Mouse (Mus musculus) monocyte, adult 5-6 weeks (primary cell): ENCODE data around the gene Slit3. TPM values are rescaled to one million over a fixed set of nuclear protein-coding genes. Genes with fewer than 3 reads are reported as not detected.

Source experiments
- ATAC-seq: fragments of 153-309, 156-312 bp; replicated peaks from 2 replicates; pipeline ENCODE4 v1.8.0; 2017; ENCODE audit warnings: mild to moderate bottlenecking; ENCODE audit not compliant: low TSS enrichment, insufficient number of reproducible peaks, severe bottlenecking, poor library complexity, low FRiP score
- total RNA-seq: library from RNA; stranded (forward); fragments of 200-1000, 200-491, 200-594 nt; gene quantifications from 3 replicates; pipeline ENCODE4 v1.2.3, GENCODE M21; 2017

Slit3 gene
- total RNA-seq, 1 experiment from 2014 or later: not detected

- ATAC-seq: no peak
Observed at GRCm38 (mm10) chr11:35612262-35612896, 491.4 kb downstream of the Slit3 start.

GRCm38 (mm10) chr11:35614530-35614929 is 493.5 kb downstream of the Slit3 start:
- no peak for ATAC-seq

DNA sequence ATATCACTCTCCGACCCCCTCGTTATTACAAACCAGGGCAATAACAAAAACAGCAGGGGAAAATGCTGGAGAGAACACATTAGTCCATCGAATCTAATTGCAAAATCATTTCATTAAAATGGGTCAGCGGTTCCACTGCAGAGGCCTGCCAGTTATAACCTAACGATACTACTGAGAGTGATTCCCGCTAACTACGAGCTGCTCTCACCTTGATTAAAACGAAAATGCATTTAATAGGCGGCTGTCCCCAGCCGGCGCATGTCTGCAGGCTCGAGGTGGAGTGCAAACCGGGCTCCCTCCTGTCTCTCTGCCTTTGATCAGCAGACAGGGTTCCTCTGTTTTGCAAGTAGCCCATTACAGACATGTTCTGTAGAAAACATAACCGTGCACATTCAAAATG is 498.4 kb downstream of the Slit3 start:
- ATAC-seq: no peak

DNA sequence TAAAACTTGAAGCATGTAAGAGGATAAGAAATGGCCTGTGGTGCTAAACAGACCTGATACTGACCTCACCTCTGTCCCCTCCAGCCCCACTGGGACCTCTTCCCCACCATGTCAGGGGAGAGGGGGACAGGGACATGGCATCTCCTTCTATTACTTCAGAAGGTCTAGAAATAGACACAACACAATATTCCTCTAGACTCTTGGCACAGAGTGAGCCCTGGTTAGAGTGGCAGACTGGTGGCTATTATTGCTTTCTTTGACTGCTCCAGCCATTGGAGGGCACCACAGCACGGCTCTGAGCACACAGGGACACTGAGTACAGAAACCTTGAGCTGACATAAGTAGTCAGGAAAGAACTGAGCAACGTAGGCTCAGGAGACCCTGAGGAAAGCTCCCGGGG is 501.7 kb downstream of the Slit3 start:
- no peak for ATAC-seq

DNA sequence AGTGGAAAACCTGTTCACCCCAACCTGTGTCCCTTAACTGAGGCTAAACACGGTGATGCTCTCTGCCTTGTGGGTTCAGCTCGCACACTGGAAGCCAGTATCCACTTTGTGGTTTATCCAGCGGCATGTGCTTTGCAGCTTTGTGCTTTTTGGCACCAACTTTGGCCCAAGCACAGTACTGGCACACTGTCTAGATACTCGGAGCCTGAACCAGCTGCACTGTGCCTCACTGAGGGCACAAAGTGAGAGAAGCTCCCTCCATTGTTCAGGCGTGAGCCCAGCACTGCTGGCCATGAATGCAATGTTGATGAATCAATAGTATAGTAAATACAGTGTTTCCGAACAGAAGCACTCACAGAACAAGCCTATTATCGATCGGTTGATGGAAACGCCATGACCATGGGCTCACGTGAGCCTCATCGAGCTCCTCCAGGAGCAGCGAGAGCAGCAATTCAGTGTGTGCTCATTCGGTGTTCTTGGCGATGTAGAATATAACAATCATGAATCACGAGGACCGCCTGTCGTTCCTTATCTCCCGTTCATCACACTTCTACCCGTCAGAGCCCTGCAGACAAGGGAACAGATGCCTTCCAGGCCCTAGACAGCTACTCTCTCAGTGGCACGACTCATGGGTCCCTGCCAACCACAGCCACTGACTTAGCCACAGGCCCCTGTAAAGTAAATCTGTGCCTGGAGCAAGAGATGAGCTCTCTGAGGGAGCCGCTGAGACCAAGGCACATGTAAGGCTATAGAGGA is 503.7 kb downstream of the Slit3 start:
- ATAC-seq: no peak

- ATAC-seq: no peak
Observed at GRCm38 (mm10) chr11:35625576-35625975, 504.6 kb downstream of the Slit3 start.

DNA sequence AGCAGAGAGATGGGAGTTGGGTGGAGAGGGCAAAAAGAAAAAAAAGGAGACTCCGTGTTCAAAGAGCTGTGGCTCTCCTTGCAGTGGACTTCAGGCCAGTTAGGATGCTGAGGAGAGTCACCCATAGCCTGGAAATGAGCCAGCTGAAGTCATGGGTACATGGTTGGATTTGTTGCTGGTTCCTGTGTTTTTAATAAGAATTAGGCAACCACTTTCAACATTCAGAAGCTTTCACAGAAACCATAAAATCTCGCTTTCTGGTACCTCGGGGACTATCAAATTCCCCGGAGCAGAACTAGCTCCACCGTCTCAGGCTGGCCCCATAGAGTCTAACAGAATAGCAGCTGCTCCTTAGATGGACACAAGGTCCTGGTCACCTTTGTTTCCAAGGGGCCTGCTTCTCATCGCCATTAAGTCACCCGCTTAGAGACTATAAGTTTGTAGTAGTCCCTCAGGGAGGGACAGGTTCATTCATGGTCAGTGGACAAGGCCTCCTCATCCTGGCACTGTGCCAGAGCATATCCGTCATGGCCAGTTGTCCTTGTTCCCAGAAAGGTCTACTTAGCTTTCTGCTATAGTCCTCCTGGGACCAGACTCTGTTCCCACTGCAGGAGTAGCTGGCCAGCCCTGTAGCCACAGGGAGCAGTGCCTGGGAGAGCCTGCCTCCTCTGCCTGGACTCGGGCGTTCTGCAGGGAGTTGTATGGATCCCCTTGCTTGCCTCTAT is 505.3 kb downstream of the Slit3 start:
- ATAC-seq: no peak

DNA sequence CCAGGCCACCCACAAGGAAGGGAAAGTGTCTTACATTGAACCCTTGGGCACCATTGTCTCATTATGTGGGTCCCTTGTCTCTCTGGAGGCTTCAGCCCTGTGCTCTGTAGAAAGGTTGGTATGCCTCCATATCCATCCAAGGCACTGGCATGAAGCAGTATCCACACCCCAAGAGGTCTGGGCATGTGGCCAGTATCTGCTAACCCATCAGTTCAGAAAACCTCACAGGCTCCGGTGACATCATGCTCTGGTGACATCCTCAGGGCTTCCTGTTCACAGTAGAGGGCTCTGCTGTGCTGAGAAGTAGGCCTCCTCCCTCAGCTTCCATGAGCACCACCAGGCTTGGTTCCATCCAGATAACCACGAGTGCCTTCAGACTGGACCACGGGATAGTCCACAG is 506.8 kb downstream of the Slit3 start:
- ATAC-seq: no peak

- ATAC-seq: no peak
Observed at GRCm38 (mm10) chr11:35632262-35632661, 511.2 kb downstream of the Slit3 start.

DNA sequence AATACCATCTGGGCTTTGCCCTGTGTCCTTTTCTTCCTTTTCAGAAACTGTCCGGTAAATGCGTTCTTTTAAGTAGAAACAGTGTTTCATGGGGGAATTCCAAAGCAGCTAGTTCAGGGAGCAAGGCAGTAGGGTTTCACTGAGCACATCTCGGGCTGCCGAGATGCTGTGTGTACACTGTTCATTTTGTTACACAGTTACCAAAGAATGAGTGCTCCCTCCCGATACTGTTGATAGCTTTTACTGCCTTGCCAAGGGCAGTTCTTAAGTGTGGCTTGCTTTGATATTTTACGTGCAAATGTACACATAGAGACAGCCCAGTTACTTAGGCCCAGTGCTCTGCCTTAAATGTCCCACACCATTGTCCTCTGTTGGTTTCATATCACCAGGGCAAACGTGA is 516.1 kb downstream of the Slit3 start:
- ATAC-seq: no peak

- no peak for ATAC-seq
Observed at GRCm38 (mm10) chr11:35638862-35639384, 517.9 kb downstream of the Slit3 start.

GRCm38 (mm10) chr11:35639428-35639827 is 518.4 kb downstream of the Slit3 start:
- ATAC-seq: no peak

GRCm38 (mm10) chr11:35651286-35651685 is 530.3 kb downstream of the Slit3 start:
- ATAC-seq: no peak

- no peak for ATAC-seq
Observed at GRCm38 (mm10) chr11:35655836-35656235, 534.8 kb downstream of the Slit3 start.

GRCm38 (mm10) chr11:35657582-35657981 is 536.6 kb downstream of the Slit3 start:
- ATAC-seq: no peak

GRCm38 (mm10) chr11:35660967-35661366 is 539.9 kb downstream of the Slit3 start:
- no peak for ATAC-seq

DNA sequence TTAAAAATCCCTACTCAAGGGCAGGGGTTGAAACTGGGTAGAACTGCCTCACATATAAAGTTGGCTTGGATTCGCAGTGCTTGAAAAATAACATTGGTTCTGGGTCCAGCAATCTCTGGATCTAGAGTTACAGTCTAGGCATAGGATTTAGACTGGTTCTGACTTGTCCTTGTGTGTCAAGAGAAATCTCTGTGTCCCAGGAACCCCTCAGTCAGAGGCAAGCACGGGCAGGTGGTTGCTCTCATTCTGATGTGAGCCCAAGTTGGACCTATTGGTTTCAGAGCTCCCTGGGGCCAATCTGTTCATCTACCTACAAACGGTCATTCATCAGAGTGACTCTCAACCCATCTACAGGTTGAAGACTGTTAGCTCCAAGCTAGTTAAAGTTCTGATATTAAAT is 541.9 kb downstream of the Slit3 start:
- no peak for ATAC-seq

DNA sequence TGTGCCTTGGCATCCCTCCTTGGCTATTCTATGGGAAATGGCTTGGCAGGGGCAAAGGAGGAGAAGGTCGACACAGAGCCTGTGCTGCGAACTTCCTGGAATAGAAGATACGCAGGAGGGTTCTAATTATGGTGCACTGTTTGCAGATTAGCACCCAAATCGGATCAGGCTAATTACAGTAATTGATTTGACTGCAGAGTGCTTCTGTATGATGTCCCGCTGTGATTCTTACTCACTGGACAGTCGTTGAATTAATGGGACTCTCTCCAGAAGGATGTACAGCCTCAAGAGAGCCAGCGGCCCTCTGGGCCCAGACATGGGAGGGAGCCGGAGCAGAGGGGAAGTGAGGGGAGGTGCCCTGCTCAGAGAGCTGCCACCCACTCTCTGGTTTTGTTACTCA is 542.6 kb downstream of the Slit3 start:
- no peak for ATAC-seq

DNA sequence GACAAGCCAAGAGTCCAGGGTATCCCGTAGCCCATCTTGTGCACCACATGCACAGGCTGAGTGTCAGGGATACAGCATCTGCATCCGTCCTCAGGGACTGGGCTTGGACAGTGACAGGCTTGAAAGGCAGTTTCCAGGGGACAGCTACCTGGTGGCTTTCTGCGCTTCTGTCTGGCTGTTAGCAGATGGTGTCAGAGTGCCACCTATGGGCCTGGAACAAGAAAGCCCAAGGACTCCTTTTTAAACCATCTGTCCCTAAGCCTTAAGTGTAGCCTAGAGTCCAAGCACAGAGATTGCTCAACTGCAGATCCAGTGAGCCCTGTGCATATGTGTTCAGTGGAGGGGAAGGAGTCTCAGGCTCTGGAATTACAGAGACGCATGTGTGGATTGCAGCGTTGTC is 544.0 kb downstream of the Slit3 start:
- no peak for ATAC-seq

DNA sequence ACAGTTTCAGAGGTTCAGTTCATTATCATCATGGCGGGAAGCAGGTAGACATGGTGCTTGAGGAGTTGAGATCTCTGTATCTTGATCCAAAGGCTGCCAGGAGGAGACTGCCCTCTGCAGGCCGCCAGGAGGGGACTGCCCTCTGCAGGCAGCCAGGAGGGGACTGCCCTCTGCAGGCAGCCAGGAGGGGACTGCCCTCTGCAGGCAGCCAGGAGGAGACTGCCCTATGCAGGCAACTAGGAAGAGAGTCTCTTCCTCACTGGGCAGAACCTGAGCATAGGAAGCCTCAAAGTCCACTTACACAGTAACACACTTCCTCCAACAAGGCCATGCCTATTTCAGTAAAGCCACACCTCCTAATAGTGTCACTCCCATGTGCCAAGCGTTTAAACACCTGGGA is 546.4 kb downstream of the Slit3 start:
- ATAC-seq: no peak
